Mouse (Mus musculus) thymus, adult 2 months (tissue): ENCODE measurements around the gene Faah. TPM values are rescaled to one million over a fixed set of nuclear protein-coding genes. Genes with fewer than 3 reads are reported as not detected.

Source experiments
- DNase-seq: peaks from one replicate; pipeline ENCODE4 v3.0.0; 2021
- H3K27ac ChIP-seq: fragments of 200-500 bp; 2 replicates; pipeline ENCODE4 v1.5.1; 2012; ENCODE audit warnings: low read length, control low read depth; ENCODE audit not compliant: control insufficient read depth, insufficient read depth
- H3K27me3 ChIP-seq: fragments of 200-500 bp; 2 replicates; pipeline ENCODE4 v1.6.1; 2012; ENCODE audit warnings: mild to moderate bottlenecking, low read length, moderate library complexity, mixed read lengths; ENCODE audit not compliant: control insufficient read depth, insufficient read depth
- H3K36me3 ChIP-seq: fragments of 200-500 bp; 2 replicates; pipeline ENCODE4 v1.6.1; 2012; ENCODE audit warnings: mild to moderate bottlenecking, low read length, moderate library complexity; ENCODE audit not compliant: control insufficient read depth, insufficient read depth
- H3K4me1 ChIP-seq: fragments of 200-500 bp; replicated peaks from 2 replicates; pipeline ENCODE4 v1.6.1; 2012; ENCODE audit warnings: low read length; ENCODE audit not compliant: control insufficient read depth, insufficient read depth
- H3K4me3 ChIP-seq: fragments of 200-500 bp; 2 replicates; pipeline ENCODE4 v1.5.1; 2012; ENCODE audit warnings: mild to moderate bottlenecking, low read length, control low read depth, moderate library complexity; ENCODE audit not compliant: control insufficient read depth, insufficient read depth
- CTCF ChIP-seq: fragments of 200-500 bp; IDR thresholded peaks from 2 replicates; pipeline ENCODE4 v1.5.1; 2012; ENCODE audit warnings: mild to moderate bottlenecking, control low read depth, low read length, moderate library complexity, borderline replicate concordance; ENCODE audit not compliant: control insufficient read depth, poor library complexity, insufficient read depth; ENCODE audit errors: extremely low read depth
- POLR2A ChIP-seq: fragments of 200-500 bp; IDR thresholded peaks from 2 replicates; pipeline ENCODE4 v1.6.1; 2012; ENCODE audit warnings: mild to moderate bottlenecking, low read length, control low read depth, moderate library complexity; ENCODE audit not compliant: control insufficient read depth, poor library complexity, insufficient read depth; ENCODE audit errors: extremely low read depth
- WGBS: fragments of 180-500 bp; shearing (Covaris S2); methylation state at CpG from one replicate; pipeline ENCODE4 v1.1.7; 2018; 5-methylcytosine and 5-hydroxymethylcytosine counted together
- polyA plus RNA-seq: library from polyadenylated mRNA; depleted of rRNA; stranded (reverse); fragments of >200 nt; gene quantifications from 2 replicates; pipeline ENCODE4 v1.2.3, GENCODE M21; 2012; rRNA removed

Faah gene
- polyA plus RNA-seq = 77.2 and 88.1 TPM in 2 replicates

GRCm38 (mm10) chr4:116017902-116018746 lies at the start of gene Faah:
TSS of gene Faah (minus strand) at chr4:116017926.
- peak; percentile 26 for DNase-seq
- H3K27me3 ChIP-seq = no peaks in the 10 kb centered on the region
- H3K4me1 ChIP-seq = peaks cover 19% of the 10 kb centered on the region
- TF ChIP-seq CTCF (no peak), POLR2A (no peak)
- H3K27ac ChIP-seq = 0 out of 2 replicates have a peak within 1 kb of the TSS, but pooled peaks have one; percentile 1
- no peaks in the 10 kb centered on the region for H3K36me3 ChIP-seq
- H3K4me3 ChIP-seq = peak within 1 kb of the TSS; percentile 97
- WGBS = 15% methylated on average over 18 of the region's 18 CpGs

GRCm38 (mm10) chr4:116063855-116064254 lies 46.1 kb upstream of the Faah start:
- TF ChIP-seq CTCF (no peak), POLR2A (no peak)
- WGBS = 85% methylated on average over 1 of the region's 1 CpGs
- Histone ChIP-seq H3K4me3 (no peak overlapping the region), H3K27me3 (no peaks in the 10 kb centered on the region), H3K27ac (no peak overlapping the region), H3K4me1 (no peaks in the 10 kb centered on the region), H3K36me3 (peaks cover 35% of the 10 kb centered on the region)
- DNase-seq = no peak

GRCm38 (mm10) chr4:116059012-116059726 lies 41.4 kb upstream of the Faah start:
- WGBS = 87% methylated on average over 5 of the region's 5 CpGs
- no peaks in the 10 kb centered on the region for H3K27me3 ChIP-seq
- H3K4me1 ChIP-seq = no peaks in the 10 kb centered on the region
- TF ChIP-seq CTCF (no peak), POLR2A (no peak)
- no peaks in the 10 kb centered on the region for H3K36me3 ChIP-seq
- DNase-seq = no peak
- H3K4me3 ChIP-seq = no peak overlapping the region
- H3K27ac ChIP-seq = no peak overlapping the region

- DNase-seq = no peak
- Histone ChIP-seq H3K36me3 (no peaks in the 10 kb centered on the region), H3K4me3 (no peak overlapping the region), H3K27me3 (no peaks in the 10 kb centered on the region), H3K27ac (no peak overlapping the region), H3K4me1 (peaks cover 4% of the 10 kb centered on the region)
- WGBS = 31% methylated on average over 1 of the region's 1 CpGs
- TF ChIP-seq CTCF (no peak), POLR2A (no peak)
Observed at GRCm38 (mm10) chr4:116057559-116057958, 39.8 kb upstream of the Faah start.

- H3K27me3 ChIP-seq = no peaks in the 10 kb centered on the region
- H3K4me1 ChIP-seq = peaks cover 11% of the 10 kb centered on the region
- DNase-seq = peak; percentile 92
- TF ChIP-seq CTCF (peak; percentile 43; the same call in 1 of the 2 replicates), POLR2A (peak; percentile 29)
- peak within 1 kb of the TSS; percentile 87 for H3K4me3 ChIP-seq
- H3K27ac ChIP-seq = peak within 1 kb of the TSS; percentile 96
- WGBS = under 1% methylated on average over 35 of the region's 35 CpGs
- no peaks in the 10 kb centered on the region for H3K36me3 ChIP-seq
Observed at GRCm38 (mm10) chr4:116053399-116053961, 35.8 kb upstream of the Faah start, which contains the start of gene Nsun4. TSS of gene Nsun4 (minus strand) at chr4:116053876.

GRCm38 (mm10) chr4:116052526-116053293 lies 35.0 kb upstream of the Faah start:
- TF ChIP-seq POLR2A = no peak
- TF ChIP-seq CTCF = no peak
- WGBS = 13% methylated on average over 22 of the region's 22 CpGs
- peak; percentile 73 for DNase-seq
- peaks cover 11% of the 10 kb centered on the region for H3K4me1 ChIP-seq
- H3K27me3 ChIP-seq = no peaks in the 10 kb centered on the region
- peak overlapping the region; percentile 87 for H3K4me3 ChIP-seq
- peak overlapping the region; percentile 96 for H3K27ac ChIP-seq
- H3K36me3 ChIP-seq = peaks cover 3% of the 10 kb centered on the region
